In the genomic region with DNA sequence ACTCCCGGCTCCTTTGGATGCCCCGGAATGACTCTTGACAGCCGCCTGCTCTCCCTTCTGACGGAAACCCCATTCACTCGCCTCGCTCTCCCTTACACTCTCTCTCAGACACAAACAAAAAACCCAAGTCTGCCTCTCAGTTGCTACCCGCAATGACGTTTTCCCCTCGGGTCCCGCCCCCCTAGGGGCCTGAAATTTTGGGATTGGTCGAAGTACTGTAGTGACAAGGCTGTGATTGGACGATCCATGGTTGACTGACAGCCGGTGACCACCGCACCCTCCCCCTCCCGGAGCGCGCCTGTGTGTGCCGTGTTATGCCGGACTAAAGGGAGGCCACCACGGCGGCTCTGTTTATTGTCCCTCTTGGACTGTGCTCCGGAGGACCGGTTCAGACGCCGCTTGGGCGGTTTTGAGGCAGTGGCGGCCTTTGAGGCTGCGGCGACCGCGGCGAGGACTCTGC, we compare ENCODE assay signal across 8 mouse cellular contexts. TPM values are rescaled to one million over a fixed set of nuclear protein-coding genes. Genes with fewer than 3 reads are reported as not detected.
DNase-seq lines count a peak whose midpoint lies in the region; ATAC-seq and TF ChIP-seq lines count a peak whose summit lies in the region.

A gene (plus strand): TSS at position 302 of the 460 bp plus-strand sequence.

- no peaks in the 10 kb centered on the region for H3K4me1 ChIP-seq in hindbrain, postnatal 0 days (ENCODE audit: insufficient read depth, low read length)

- no peak for TF ChIP-seq CTCF in gastrocnemius, adult 2 months (IDR thresholded peaks at IDR 0.05)
- TF ChIP-seq CTCF in hindbrain, postnatal 0 days (IDR thresholded peaks at IDR 0.05; ENCODE audit: low read depth), result no peak
- no peak for TF ChIP-seq CTCF in left cerebral cortex, adult 2 months (IDR thresholded peaks at IDR 0.05)

- ATAC-seq in common myeloid progenitor, adult 5-6 weeks (replicated peaks; ENCODE audit: low read depth, poor library complexity, severe bottlenecking), result peak; percentile 90
- ATAC-seq in hindbrain, postnatal 0 days, result peak; percentile 99
- ATAC-seq in megakaryocyte, adult 5-6 weeks (ENCODE audit: poor library complexity, severe bottlenecking), result peak; percentile 87

- H3K36me3 ChIP-seq in hindbrain, postnatal 0 days (ENCODE audit: insufficient read depth, low read length), result no peaks in the 10 kb centered on the region

- peak within 1 kb of the TSS; percentile 99 for H3K27ac ChIP-seq in gastrocnemius, adult 2 months
- peak within 1 kb of the TSS; percentile 100 for H3K27ac ChIP-seq in hindbrain, postnatal 0 days
- H3K27ac ChIP-seq in left cerebral cortex, adult 2 months, result peak within 1 kb of the TSS; percentile 100

- H3K27me3 ChIP-seq in hindbrain, postnatal 0 days (ENCODE audit: insufficient read depth, low read length), result no peaks in the 10 kb centered on the region

- H3K9me3 ChIP-seq in hindbrain, postnatal 0 days (ENCODE audit: low read length), result no peaks in the 10 kb centered on the region

- H3K4me2 ChIP-seq in hindbrain, postnatal 0 days (ENCODE audit: low read depth, low read length), result peak within 1 kb of the TSS; percentile 85

- under 1% methylated on average over 32 of the region's 32 CpGs for WGBS in hindbrain, postnatal 0 days

- H3K4me3 ChIP-seq in gastrocnemius, adult 2 months, result peak within 1 kb of the TSS; percentile 80
- peak within 1 kb of the TSS; percentile 97 for H3K4me3 ChIP-seq in hindbrain, postnatal 0 days (ENCODE audit: low read length)
- H3K4me3 ChIP-seq in left cerebral cortex, adult 2 months, result peak within 1 kb of the TSS; percentile 86

- intact Hi-C loops in gastrocnemius, adult 2 months (cut with DNase I), result loop anchor here (2.0 kb wide), 1 partner anchor 116 kb away; a partner anchor contains a TSS
- intact Hi-C loops in left cerebral cortex, adult 2 months (cut with DNase I), result loop anchor here (2.0 to 5.0 kb wide), 3 partner anchors 48 to 116 kb away; a partner anchor contains a TSS

- H3K9ac ChIP-seq in hindbrain, postnatal 0 days (replicated peaks; ENCODE audit: low read length), result peak within 1 kb of the TSS; percentile 100

- DNase-seq in ZHBTc4 (ENCODE audit: low read depth, low spot score), result peak; percentile 98
- peak; percentile 97 for DNase-seq in gastrocnemius, adult 2 months
- peak; percentile 99 for DNase-seq in hindbrain, postnatal 0 days (ENCODE audit: low spot score)
- peak; percentile 97 to 98 for DNase-seq in left cerebral cortex, adult 2 months (ENCODE audit: extremely low spot score in 1 of 2, low spot score in 2 of 2)
- peak; percentile 98 to 99 for DNase-seq in right cerebral cortex, adult 2 months (ENCODE audit: low spot score in 2 of 2)
- DNase-seq in urinary bladder, postnatal 14 days (ENCODE audit: low spot score), result peak; percentile 96

RNA-seq across cellular contexts. Expression of the gene that starts here (rescaled TPM):
- 245 and 306 TPM in 2 replicates for total RNA-seq in common myeloid progenitor, adult 5-6 weeks (2017)
- 10 to 100 TPM; 29.4 to 35.4 TPM for total RNA-seq in gastrocnemius, adult 2 months (2021)
- 79.0 and 93.3 TPM in 2 replicates for total RNA-seq in hindbrain, postnatal 0 days (2014; rRNA removed)
- polyA plus RNA-seq in hindbrain, postnatal 0 days (2015; fragmentation: Nextera tagmentation; extraction: Ambion mirVana), result 40.9 and 42.6 TPM in 2 replicates
- 10 to 100 TPM; 92.7 to 96.3 TPM for total RNA-seq in left cerebral cortex, adult 2 months (2021)
- total RNA-seq in megakaryocyte, adult 5-6 weeks (2015), result 99.8 and 125 TPM in 2 replicates
- 107 and 119 TPM in 2 replicates for total RNA-seq in megakaryocyte, adult 5-6 weeks (2017)

Comparison
In these comparisons a context has a peak if more than half of its experiments do, and no peak if none do; other contexts are left out.
1. Peak in every context shown above with its lines: DNase-seq, ATAC-seq, H3K4me3 ChIP-seq and H3K27ac ChIP-seq.